Mouse (Mus musculus): ENCODE results near the gene Chuk.

The Chuk gene

DNA sequence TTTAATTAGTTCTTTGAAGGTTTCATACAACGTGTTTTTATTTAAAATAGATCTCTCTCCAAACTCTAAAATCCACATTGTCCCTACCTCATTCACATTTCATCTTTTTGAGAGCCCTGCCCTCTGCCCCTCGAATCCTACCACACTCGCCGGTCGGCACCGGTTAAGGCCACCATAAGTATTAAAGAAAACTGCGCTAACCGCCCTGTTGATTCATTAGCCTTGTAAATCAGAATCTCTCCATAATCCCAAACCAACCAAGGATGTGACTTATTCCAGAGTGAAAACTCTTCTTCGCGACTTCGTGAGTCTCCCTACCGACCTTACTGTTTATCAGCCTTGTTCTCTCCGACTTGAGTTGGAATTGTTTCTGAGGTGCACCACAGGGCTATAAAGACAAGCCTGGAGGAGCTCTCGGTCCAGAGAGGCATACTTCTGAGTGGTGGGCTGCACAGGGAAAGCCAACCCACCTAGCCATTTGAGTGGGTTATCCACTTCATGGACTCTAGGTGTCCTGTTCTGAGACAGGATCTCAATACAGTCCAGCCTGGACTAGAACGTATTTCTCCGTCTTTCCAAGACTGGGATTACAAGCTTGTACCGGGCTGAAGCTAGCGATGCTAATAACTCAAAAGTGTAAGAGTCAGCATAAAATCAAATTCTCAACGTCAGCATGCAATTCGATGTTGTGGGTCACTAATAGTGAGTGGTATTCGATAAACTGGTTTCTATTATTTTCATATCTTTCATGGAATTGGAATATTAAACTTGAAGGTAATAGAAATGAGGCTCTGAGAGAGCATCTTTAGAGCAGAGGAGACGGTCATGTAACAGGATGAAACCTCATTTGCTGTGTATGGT, 611 bp upstream of the Chuk start:
- DNase-seq (ENCODE audit: low read depth, low spot score): no peak

- no peak for DNase-seq (ENCODE audit: low read depth, low spot score)
Measured at GRCm38 (mm10) chr19:44104393-44104792, 2.9 kb downstream of the Chuk start.

DNA sequence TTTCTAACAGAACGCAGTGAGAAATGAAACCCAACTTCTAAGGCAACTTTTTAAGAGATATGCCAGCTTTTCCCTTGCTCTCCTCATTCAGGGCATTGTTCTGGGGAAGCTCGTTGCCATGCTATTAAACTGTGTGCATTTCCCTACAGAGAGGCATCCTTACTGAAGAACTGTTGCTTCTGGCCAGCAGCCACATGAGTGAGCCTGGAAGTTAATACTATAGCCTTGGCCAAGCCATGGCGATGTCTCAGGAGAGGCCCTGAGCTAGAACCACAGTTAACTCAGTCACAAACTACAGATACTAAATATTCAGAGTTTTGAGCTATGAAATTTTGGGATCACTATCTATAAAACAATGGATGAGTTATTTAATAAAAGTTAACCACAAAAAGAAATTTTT, 4.3 kb downstream of the Chuk start:
- DNase-seq (ENCODE audit: low read depth, low spot score): no peak

DNA sequence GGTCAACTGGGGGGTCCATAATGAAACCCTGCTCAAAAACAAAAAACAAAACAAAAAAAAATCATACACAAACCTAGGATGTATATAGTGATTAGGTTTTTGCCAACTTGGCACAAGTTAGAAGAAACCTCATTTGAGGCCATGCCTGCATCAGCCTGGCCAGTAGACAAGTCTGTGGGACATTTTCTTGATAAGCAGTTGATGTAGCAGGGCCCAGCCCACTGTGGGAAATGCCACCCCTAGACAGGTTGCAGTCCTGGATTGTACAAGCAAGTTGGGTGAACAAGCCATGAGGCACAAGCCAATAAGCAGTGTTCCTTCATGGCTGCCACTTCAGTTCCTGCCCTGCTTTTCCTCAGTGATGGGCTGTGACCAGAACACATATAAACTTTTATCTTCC, 6.4 kb downstream of the Chuk start:
- DNase-seq (ENCODE audit: low read depth, low spot score): no peak

GRCm38 (mm10) chr19:44086278-44086677, 21.0 kb downstream of the Chuk start:
- no peak for DNase-seq (ENCODE audit: low read depth, low spot score)

DNA sequence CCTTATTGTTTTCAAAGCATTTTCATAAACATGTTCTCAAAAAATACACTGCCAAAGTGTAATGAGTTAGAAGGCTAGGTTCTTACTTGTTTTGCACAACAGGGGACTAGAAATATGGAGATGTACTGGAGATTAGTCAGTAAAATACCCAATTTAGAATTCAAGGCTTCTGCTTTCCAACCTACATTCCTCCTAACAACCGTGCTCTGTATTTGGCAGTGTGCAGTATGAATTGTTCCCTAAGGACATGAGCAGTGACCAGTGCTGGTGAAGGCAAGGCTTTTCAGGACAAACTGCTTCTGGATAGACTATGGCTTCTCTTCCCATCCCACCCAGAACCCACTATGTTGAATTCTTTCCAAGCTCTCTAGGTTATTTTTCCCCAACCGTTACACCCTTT, 26.4 kb downstream of the Chuk start:
- DNase-seq (ENCODE audit: low read depth, low spot score): no peak

GRCm38 (mm10) chr19:44080023-44080422, 27.3 kb downstream of the Chuk start:
- DNase-seq (ENCODE audit: low read depth, low spot score): no peak

GRCm38 (mm10) chr19:44077024-44077423, 30.3 kb downstream of the Chuk start:
- no peak for DNase-seq (ENCODE audit: low read depth, low spot score)

- DNase-seq (ENCODE audit: low read depth, low spot score): no peak
Measured at GRCm38 (mm10) chr19:44076457-44076856, 30.8 kb downstream of the Chuk start.

- no peak for DNase-seq (ENCODE audit: low read depth, low spot score)
Measured at GRCm38 (mm10) chr19:44074986-44075385, 32.3 kb downstream of the Chuk start.

DNA sequence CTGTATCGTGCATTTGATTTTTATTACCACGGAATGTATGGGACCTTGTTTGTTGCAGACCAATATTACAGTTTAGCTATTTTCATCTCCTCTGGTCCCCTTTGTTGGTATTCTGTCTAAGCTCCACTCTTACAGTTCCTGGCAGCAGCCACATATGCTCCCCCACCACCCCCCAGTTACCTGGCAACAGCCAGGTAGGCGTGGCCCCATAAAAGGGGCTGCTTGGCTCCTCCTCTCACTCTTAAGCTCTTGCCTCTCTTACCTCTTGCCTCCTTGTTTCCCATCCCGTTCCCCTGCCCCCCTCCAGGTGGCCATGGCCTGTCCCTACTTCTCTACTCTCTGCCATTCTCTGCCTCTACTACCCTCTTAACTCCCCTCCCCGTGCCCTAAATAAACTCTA, 36.1 kb downstream of the Chuk start:
- DNase-seq (ENCODE audit: low read depth, low spot score): no peak

DNA sequence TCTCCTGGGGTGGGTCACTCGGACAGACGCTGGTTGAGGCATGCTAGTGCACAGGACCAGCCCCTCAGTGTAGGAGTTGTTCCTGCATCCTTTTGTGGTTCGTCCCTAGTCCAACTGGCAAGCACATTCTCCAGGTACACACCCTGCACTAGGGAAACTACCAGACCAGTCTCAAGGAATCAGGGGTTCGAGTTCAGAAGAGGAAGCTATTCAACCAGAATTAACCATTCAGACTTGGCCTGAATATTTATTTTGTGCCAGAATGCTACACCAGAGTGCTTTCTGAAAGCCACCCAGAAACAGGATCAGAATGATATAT, 37.4 kb downstream of the Chuk start:
- DNase-seq (ENCODE audit: low read depth, low spot score): no peak

GRCm38 (mm10) chr19:44069121-44069913, 38.0 kb downstream of the Chuk start, which contains the start of gene Erlin1:
Erlin1 (minus strand) TSS chr19:44069785.
- DNase-seq (ENCODE audit: low read depth, low spot score): peak; percentile 69

GRCm38 (mm10) chr19:44068232-44068631, 39.0 kb downstream of the Chuk start:
- DNase-seq (ENCODE audit: low read depth, low spot score): no peak

- no peak for DNase-seq (ENCODE audit: low read depth, low spot score)
Measured at GRCm38 (mm10) chr19:44067323-44068049, 39.8 kb downstream of the Chuk start.

DNA sequence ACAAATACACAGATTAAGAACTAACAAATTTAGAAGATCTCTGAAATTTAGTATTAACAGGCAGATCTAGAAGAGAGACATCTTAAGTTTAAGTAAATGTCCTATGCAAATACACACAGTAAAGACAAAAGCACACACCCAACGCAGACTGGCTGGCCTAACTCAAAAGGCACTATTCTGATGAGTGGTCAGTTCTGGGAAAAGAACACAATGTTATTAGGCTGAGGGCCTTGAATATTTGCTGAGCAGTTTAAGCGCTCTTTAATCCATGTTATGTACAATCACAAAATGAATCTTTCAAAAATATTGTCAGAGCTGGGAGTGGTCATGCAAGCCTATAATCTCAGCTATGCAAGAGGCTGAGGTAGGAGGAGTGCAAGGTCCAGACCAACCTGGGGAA, 42.5 kb downstream of the Chuk start:
- no peak for DNase-seq (ENCODE audit: low read depth, low spot score)

DNA sequence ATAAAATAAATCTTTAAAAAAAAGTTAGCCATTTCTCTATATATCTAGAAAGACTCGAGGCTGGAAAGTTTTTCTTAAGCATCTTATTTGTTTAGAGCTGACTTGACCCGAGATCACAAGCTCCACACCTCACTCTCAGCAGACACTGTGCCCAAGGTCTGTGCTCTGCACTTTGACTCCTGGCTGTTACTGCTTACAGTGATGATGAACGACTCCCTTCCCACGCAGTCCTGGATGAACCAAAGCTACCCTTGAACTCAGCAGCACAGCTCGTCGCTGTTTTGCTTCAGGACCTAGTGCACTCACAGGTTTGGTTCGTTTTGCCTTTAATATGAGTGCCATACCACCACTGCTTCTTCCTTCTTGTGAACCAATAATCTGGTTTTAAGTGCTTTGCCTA, 43.5 kb downstream of the Chuk start:
- DNase-seq (ENCODE audit: low read depth, low spot score): no peak

DNA sequence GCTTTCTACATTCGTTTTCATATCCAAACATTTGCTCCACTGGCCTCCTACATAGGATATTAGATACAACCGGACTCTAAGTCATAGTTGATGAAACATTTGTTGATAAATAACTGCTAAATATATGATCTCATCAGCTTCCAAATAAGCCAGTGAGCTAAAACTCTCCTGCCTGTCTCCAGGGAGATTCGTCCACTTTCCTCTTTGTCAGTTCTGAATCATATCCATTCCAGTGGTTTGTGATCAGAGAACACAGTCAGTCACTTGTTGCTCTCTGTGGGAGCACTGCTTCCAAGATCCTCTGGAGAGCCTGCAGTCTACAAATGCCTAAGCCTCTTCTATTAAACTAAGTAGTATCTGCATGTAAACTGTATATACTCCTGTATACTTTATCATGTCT, 47.1 kb downstream of the Chuk start:
- DNase-seq (ENCODE audit: low read depth, low spot score): no peak

DNA sequence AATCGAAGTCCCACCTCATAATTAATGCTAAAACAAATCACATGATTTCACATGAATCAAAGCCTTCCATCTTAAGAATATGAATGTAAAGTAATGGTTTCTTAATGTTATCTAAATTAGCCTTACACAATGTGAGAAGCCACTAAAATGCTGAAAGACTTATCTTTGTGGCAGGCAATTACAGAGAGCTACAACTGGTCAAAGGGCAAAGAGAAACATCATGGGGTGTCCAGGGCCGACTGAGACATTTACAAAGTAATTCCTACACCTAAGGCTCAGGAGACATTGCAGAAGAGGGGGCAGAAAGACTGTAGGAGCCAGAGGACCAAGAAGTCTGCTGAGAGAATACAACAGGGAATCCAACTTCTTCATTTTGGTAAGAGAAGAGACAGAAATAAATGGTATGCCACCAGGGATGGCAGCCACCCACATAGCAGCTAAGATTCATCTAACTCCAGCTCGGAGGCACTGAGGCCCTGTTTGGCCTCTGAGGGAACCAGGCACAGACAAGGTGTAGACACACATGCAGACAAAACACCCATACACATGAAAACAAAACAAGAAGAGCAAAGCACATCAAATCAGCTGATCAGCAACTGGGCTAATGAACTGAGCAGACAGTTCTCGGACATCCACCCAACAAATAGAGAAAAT, 52.0 kb downstream of the Chuk start:
- no peak for DNase-seq (ENCODE audit: low read depth, low spot score)

- DNase-seq (ENCODE audit: low read depth, low spot score): no peak
Measured at GRCm38 (mm10) chr19:44050388-44050787, 56.9 kb downstream of the Chuk start.

DNA sequence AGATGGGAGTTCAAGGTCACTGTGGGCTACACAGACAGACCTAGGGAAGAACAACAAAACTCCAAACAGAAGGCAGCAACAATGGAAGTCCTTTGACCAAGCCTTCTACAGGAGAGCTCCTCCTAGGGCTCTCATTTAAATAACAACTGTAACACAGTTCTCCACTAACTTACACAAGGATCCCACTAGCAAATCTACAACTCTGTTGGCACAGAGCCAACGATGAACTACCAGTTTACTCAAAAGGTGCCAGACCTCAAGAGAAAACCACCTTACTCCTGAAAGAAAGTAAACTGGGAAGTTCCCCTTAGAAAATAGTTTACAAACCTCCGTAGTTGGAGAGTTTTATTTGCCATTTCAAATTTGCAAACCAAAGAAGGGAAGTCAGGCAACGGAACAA, 58.0 kb downstream of the Chuk start:
- no peak for DNase-seq (ENCODE audit: low read depth, low spot score)

GRCm38 (mm10) chr19:44045847-44046246, 61.4 kb downstream of the Chuk start:
- DNase-seq (ENCODE audit: low read depth, low spot score): no peak

Data from retina, adult 2 months (tissue).